Mouse (Mus musculus) kidney, adult 2 months (tissue): Measurements from ENCODE around the gene Trim71.

ENCODE experiments used
- CTCF ChIP-seq: fragments of 200-500 bp; conservative IDR thresholded peaks from 2 replicates; pipeline ENCODE4 v1.5.1; 2011; ENCODE audit warnings: low read depth, mild to moderate bottlenecking, control low read depth, low read length, moderate library complexity, mixed read lengths; ENCODE audit not compliant: insufficient read depth, insufficient read length
- POLR2A ChIP-seq: fragments of 200-500 bp; IDR thresholded peaks from one replicate; pipeline ENCODE4 v1.6.1; 2011; ENCODE audit warnings: low read depth, low read length, control low read depth

DNA sequence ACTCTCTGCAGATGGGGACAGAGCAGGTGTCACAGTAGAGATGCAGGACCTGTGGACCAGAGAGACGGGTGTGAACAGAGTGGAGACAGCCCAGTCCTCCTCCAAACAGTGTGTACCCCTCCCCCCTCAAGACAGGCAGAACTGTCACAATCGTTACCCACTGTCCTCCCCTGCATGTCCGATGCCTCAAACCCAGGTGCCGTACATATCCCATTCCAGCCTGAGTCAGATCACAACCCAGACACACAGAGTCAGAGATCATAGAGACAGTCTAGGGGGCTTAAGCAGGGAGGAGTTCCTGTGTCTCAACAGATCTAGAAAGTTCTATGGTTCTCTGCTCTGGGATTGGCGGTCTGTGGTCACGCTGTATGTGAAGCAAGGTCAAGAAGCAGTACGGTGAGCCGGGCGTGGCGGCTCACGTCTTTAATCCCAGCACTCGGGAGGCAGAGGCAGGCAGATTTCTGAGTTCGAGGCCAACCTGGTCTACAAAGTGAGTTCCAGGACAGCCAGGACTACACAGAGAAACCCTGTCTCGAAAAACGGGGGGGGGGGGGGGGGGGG, 39.0 kb downstream of the Trim71 start:
- no peak for TF ChIP-seq POLR2A
- no peak for TF ChIP-seq CTCF
